Mouse (Mus musculus): Measurements from ENCODE around the gene Morc4. TPM values are rescaled to one million over a fixed set of nuclear protein-coding genes. Genes with fewer than 3 reads are reported as not detected.

The Morc4 gene
- polyA plus RNA-seq, 1 experiment from 2014 or later: 16.8 TPM

- 38% methylated on average over 5 of the region's 5 CpGs for WGBS
- Histone ChIP-seq H3K9ac (ENCODE audit: low read length) (no peak overlapping the region), H3K4me3 (ENCODE audit: control insufficient read depth in 1 of 2, insufficient read depth in 1 of 2, low read depth in 1 of 2, low read length in 2 of 2) (no peak overlapping the region), H3K36me3 (ENCODE audit: control insufficient read depth, insufficient read depth, low read length) (peaks cover 2% of the 10 kb centered on the region; the same call in 1 of the 2 replicates), H3K9me3 (ENCODE audit: control insufficient read depth, low read length) (no peaks in the 10 kb centered on the region), H3K27ac (replicated peaks in 1 of 2; ENCODE audit: control insufficient read depth in 1 of 2, insufficient read depth in 1 of 2, low read depth in 2 of 2, low read length in 2 of 2) (no peak overlapping the region), H3K27me3 (ENCODE audit: control insufficient read depth, insufficient read depth, low read length) (no peaks in the 10 kb centered on the region), H3K4me1 (ENCODE audit: control insufficient read depth in 2 of 2, insufficient read depth in 2 of 2, low read length in 2 of 2) (peaks cover 0 to 3% of the 10 kb centered on the region in 2 experiments; a peak in 2 of 4 replicates), H3K4me2 (ENCODE audit: low read length) (peak overlapping the region; percentile 21)
- ATAC-seq (ENCODE audit: insufficient number of reproducible peaks, insufficient read depth, low FRiP score, low read depth): no peak
Observed at GRCm38 (mm10) chrX:139859402-139859801, 12.1 kb downstream of the Morc4 start.

DNA sequence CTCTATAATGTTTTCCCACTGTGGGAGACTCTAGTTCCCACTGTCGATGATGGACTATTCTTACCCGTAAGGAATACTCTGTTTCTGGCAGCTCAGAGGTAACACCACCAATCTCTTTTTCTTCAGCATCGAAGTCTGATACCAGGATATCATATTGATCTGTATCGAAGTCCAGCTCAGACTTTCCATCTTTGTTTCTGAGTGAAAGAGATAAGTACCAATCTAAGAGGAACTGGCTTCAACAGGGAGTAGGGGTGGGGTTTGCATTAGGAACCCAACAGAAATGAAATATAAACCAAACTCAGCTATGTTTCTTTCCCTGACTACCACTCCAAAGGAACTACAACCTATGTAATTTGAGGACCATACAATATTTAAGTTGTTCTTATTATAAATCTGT, 16.7 kb downstream of the Morc4 start:
- H3K4me2 ChIP-seq (ENCODE audit: low read length): no peak overlapping the region
- peaks cover 8% of the 10 kb centered on the region; the same call in 1 of the 2 replicates for H3K36me3 ChIP-seq (ENCODE audit: control insufficient read depth, insufficient read depth, low read length)
- no peak overlapping the region for H3K9ac ChIP-seq (ENCODE audit: low read length)
- no peak for ATAC-seq (ENCODE audit: insufficient number of reproducible peaks, insufficient read depth, low FRiP score, low read depth)
- no peak overlapping the region for H3K4me3 ChIP-seq (ENCODE audit: control insufficient read depth in 1 of 2, insufficient read depth in 1 of 2, low read depth in 1 of 2, low read length in 2 of 2)
- H3K27ac ChIP-seq (replicated peaks in 1 of 2; ENCODE audit: control insufficient read depth in 1 of 2, insufficient read depth in 1 of 2, low read depth in 2 of 2, low read length in 2 of 2): no peak overlapping the region
- no peaks in the 10 kb centered on the region for H3K9me3 ChIP-seq (ENCODE audit: control insufficient read depth, low read length)
- H3K4me1 ChIP-seq (ENCODE audit: control insufficient read depth in 2 of 2, insufficient read depth in 2 of 2, low read length in 2 of 2): peaks cover 0 to 3% of the 10 kb centered on the region in 2 experiments; a peak in 2 of 4 replicates
- WGBS: 90% methylated on average over 4 of the region's 4 CpGs
- H3K27me3 ChIP-seq (ENCODE audit: control insufficient read depth, insufficient read depth, low read length): no peaks in the 10 kb centered on the region

GRCm38 (mm10) chrX:139841091-139841490, 30.4 kb downstream of the Morc4 start:
- H3K27ac ChIP-seq (replicated peaks in 1 of 2; ENCODE audit: control insufficient read depth in 1 of 2, insufficient read depth in 1 of 2, low read depth in 2 of 2, low read length in 2 of 2): no peak overlapping the region
- no peak overlapping the region for H3K4me2 ChIP-seq (ENCODE audit: low read length)
- H3K9ac ChIP-seq (ENCODE audit: low read length): no peak overlapping the region
- H3K9me3 ChIP-seq (ENCODE audit: control insufficient read depth, low read length): no peaks in the 10 kb centered on the region
- no peak overlapping the region for H3K4me3 ChIP-seq (ENCODE audit: control insufficient read depth in 1 of 2, insufficient read depth in 1 of 2, low read depth in 1 of 2, low read length in 2 of 2)
- WGBS: 79% methylated on average over 6 of the region's 6 CpGs
- H3K36me3 ChIP-seq (ENCODE audit: control insufficient read depth, insufficient read depth, low read length): peaks cover 13% of the 10 kb centered on the region
- ATAC-seq (ENCODE audit: insufficient number of reproducible peaks, insufficient read depth, low FRiP score, low read depth): no peak
- H3K4me1 ChIP-seq (ENCODE audit: control insufficient read depth in 2 of 2, insufficient read depth in 2 of 2, low read length in 2 of 2): no peaks in the 10 kb centered on the region
- H3K27me3 ChIP-seq (ENCODE audit: control insufficient read depth, insufficient read depth, low read length): no peaks in the 10 kb centered on the region

DNA sequence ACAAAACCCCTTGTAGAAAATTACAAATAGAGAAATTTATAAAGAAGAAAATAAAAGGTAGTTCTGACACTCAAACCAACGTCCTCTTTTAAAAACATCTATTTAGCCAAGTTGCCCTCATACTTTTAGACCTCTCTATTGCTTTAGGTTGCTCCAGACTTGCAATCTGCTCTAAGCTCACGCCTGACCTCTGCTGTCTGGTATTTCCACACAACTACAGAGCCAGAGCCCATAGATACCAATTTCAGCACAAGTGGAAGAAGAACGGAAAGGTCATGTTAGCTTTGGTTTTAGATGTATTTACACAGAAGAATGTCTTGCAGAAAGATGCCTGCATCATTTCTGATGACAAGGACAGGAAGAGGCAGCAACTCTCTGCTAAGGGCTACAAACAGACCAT, 32.4 kb downstream of the Morc4 start:
- no peak for ATAC-seq (ENCODE audit: insufficient number of reproducible peaks, insufficient read depth, low FRiP score, low read depth)
- peaks cover 10% of the 10 kb centered on the region; the same call in 1 of the 2 replicates for H3K36me3 ChIP-seq (ENCODE audit: control insufficient read depth, insufficient read depth, low read length)
- H3K4me1 ChIP-seq (ENCODE audit: control insufficient read depth in 2 of 2, insufficient read depth in 2 of 2, low read length in 2 of 2): no peaks in the 10 kb centered on the region
- no peak overlapping the region for H3K4me2 ChIP-seq (ENCODE audit: low read length)
- no peak overlapping the region for H3K9ac ChIP-seq (ENCODE audit: low read length)
- WGBS: 25% methylated on average over 3 of the region's 3 CpGs
- no peak overlapping the region for H3K27ac ChIP-seq (replicated peaks in 1 of 2; ENCODE audit: control insufficient read depth in 1 of 2, insufficient read depth in 1 of 2, low read depth in 2 of 2, low read length in 2 of 2)
- no peak overlapping the region for H3K4me3 ChIP-seq (ENCODE audit: control insufficient read depth in 1 of 2, insufficient read depth in 1 of 2, low read depth in 1 of 2, low read length in 2 of 2)
- no peaks in the 10 kb centered on the region for H3K27me3 ChIP-seq (ENCODE audit: control insufficient read depth, insufficient read depth, low read length)
- no peaks in the 10 kb centered on the region for H3K9me3 ChIP-seq (ENCODE audit: control insufficient read depth, low read length)

GRCm38 (mm10) chrX:139832464-139832863, 39.0 kb downstream of the Morc4 start:
- H3K9ac ChIP-seq (ENCODE audit: low read length): no peak overlapping the region
- H3K4me2 ChIP-seq (ENCODE audit: low read length): no peak overlapping the region
- no peak overlapping the region for H3K4me3 ChIP-seq (ENCODE audit: control insufficient read depth in 1 of 2, insufficient read depth in 1 of 2, low read depth in 1 of 2, low read length in 2 of 2)
- H3K27ac ChIP-seq (replicated peaks in 1 of 2; ENCODE audit: control insufficient read depth in 1 of 2, insufficient read depth in 1 of 2, low read depth in 2 of 2, low read length in 2 of 2): no peak overlapping the region
- peaks cover 16% of the 10 kb centered on the region; the same call in 1 of the 2 replicates for H3K36me3 ChIP-seq (ENCODE audit: control insufficient read depth, insufficient read depth, low read length)
- no peaks in the 10 kb centered on the region for H3K9me3 ChIP-seq (ENCODE audit: control insufficient read depth, low read length)
- WGBS: 24% methylated on average over 5 of the region's 5 CpGs
- H3K27me3 ChIP-seq (ENCODE audit: control insufficient read depth, insufficient read depth, low read length): no peaks in the 10 kb centered on the region
- ATAC-seq (ENCODE audit: insufficient number of reproducible peaks, insufficient read depth, low FRiP score, low read depth): no peak
- no peaks in the 10 kb centered on the region for H3K4me1 ChIP-seq (ENCODE audit: control insufficient read depth in 2 of 2, insufficient read depth in 2 of 2, low read length in 2 of 2)

GRCm38 (mm10) chrX:139828363-139829092, 42.9 kb downstream of the Morc4 start:
- whole genome bisulfite sequencing: 85% methylated on average over 6 of the region's 6 CpGs
- peaks cover 15% of the 10 kb centered on the region for H3K36me3 ChIP-seq (ENCODE audit: control insufficient read depth, insufficient read depth, low read length)

GRCm38 (mm10) chrX:139826926-139827325, 44.6 kb downstream of the Morc4 start:
- H3K9ac ChIP-seq (ENCODE audit: low read length): no peak overlapping the region
- no peaks in the 10 kb centered on the region for H3K9me3 ChIP-seq (ENCODE audit: control insufficient read depth, low read length)
- H3K27me3 ChIP-seq (ENCODE audit: control insufficient read depth, insufficient read depth, low read length): no peaks in the 10 kb centered on the region
- H3K4me1 ChIP-seq (ENCODE audit: control insufficient read depth in 2 of 2, insufficient read depth in 2 of 2, low read length in 2 of 2): no peaks in the 10 kb centered on the region
- no peak for ATAC-seq (ENCODE audit: insufficient number of reproducible peaks, insufficient read depth, low FRiP score, low read depth)
- WGBS: 74% methylated on average over 4 of the region's 4 CpGs
- no peak overlapping the region for H3K4me2 ChIP-seq (ENCODE audit: low read length)
- H3K4me3 ChIP-seq (ENCODE audit: control insufficient read depth in 1 of 2, insufficient read depth in 1 of 2, low read depth in 1 of 2, low read length in 2 of 2): no peak overlapping the region
- H3K36me3 ChIP-seq (ENCODE audit: control insufficient read depth, insufficient read depth, low read length): peaks cover 23% of the 10 kb centered on the region
- H3K27ac ChIP-seq (replicated peaks in 1 of 2; ENCODE audit: control insufficient read depth in 1 of 2, insufficient read depth in 1 of 2, low read depth in 2 of 2, low read length in 2 of 2): no peak overlapping the region

More at GRCm38 (mm10) chrX:139828363-139829092, 42.9 kb downstream of the Morc4 start:
- no peaks in the 10 kb centered on the region for H3K27me3 ChIP-seq (ENCODE audit: control insufficient read depth, insufficient read depth, low read length)
- no peak overlapping the region for H3K4me2 ChIP-seq (ENCODE audit: low read length)
- H3K4me1 ChIP-seq (ENCODE audit: control insufficient read depth in 2 of 2, insufficient read depth in 2 of 2, low read length in 2 of 2): no peaks in the 10 kb centered on the region
- no peak overlapping the region for H3K27ac ChIP-seq (replicated peaks in 1 of 2; ENCODE audit: control insufficient read depth in 1 of 2, insufficient read depth in 1 of 2, low read depth in 2 of 2, low read length in 2 of 2)
- ATAC-seq (ENCODE audit: insufficient number of reproducible peaks, insufficient read depth, low FRiP score, low read depth): no peak
- no peaks in the 10 kb centered on the region for H3K9me3 ChIP-seq (ENCODE audit: control insufficient read depth, low read length)
- no peak overlapping the region for H3K4me3 ChIP-seq (ENCODE audit: control insufficient read depth in 1 of 2, insufficient read depth in 1 of 2, low read depth in 1 of 2, low read length in 2 of 2)
- no peak overlapping the region for H3K9ac ChIP-seq (ENCODE audit: low read length)

GRCm38 (mm10) chrX:139825402-139825801, 46.1 kb downstream of the Morc4 start:
- no peaks in the 10 kb centered on the region for H3K9me3 ChIP-seq (ENCODE audit: control insufficient read depth, low read length)
- WGBS: 78% methylated on average over 1 of the region's 1 CpGs
- H3K4me3 ChIP-seq (ENCODE audit: control insufficient read depth in 1 of 2, insufficient read depth in 1 of 2, low read depth in 1 of 2, low read length in 2 of 2): no peak overlapping the region
- H3K4me2 ChIP-seq (ENCODE audit: low read length): no peak overlapping the region
- no peaks in the 10 kb centered on the region for H3K27me3 ChIP-seq (ENCODE audit: control insufficient read depth, insufficient read depth, low read length)
- H3K4me1 ChIP-seq (ENCODE audit: control insufficient read depth in 2 of 2, insufficient read depth in 2 of 2, low read length in 2 of 2): no peaks in the 10 kb centered on the region
- H3K36me3 ChIP-seq (ENCODE audit: control insufficient read depth, insufficient read depth, low read length): peaks cover 22% of the 10 kb centered on the region
- H3K9ac ChIP-seq (ENCODE audit: low read length): no peak overlapping the region
- ATAC-seq (ENCODE audit: insufficient number of reproducible peaks, insufficient read depth, low FRiP score, low read depth): no peak
- no peak overlapping the region for H3K27ac ChIP-seq (replicated peaks in 1 of 2; ENCODE audit: control insufficient read depth in 1 of 2, insufficient read depth in 1 of 2, low read depth in 2 of 2, low read length in 2 of 2)

Measured in heart, embryonic 14.5 days (tissue).